Mouse (Mus musculus): ENCODE results near the gene 2010300C02Rik. TPM values are rescaled to one million over a fixed set of nuclear protein-coding genes. Genes with fewer than 3 reads are reported as not detected.

The 2010300C02Rik gene
- polyA plus RNA-seq, 1 experiment from 2014 or later: 7.5 TPM

DNA sequence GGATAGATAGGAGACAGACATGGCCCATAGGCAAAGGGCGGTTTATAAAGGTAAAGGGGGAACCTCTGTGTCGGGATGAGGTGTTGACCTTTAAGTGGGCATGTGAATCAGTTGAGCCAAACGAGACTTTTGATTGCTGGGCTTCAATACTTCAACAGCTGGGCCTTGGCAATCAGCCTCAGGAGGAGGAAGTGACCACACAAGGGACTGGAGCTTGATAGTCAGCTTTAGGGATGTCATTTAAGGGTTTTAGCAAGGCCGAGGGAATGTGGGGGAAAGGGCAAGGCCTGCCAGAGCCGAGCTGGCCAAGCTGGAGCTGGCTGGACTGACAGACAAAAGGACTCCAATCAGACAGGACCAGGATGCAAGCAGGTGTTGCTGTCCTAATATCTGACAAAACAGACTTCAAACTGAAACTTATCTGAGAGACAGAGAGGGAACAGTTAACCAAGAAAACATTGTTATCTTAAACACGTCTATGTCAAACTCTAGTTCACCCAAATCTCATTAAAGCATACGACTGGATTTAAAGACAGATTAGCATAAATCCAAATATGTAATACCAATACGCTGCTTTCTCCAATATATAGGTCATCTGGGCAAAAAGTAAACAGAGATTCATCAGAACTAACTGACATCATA, 20.4 kb upstream of the 2010300C02Rik start:
- WGBS: 43% methylated on average over 8 of the region's 8 CpGs
- H3K27ac ChIP-seq (replicated peaks): no peak overlapping the region
- H3K36me3 ChIP-seq (ENCODE audit: control insufficient read depth, insufficient read depth, low read length): no peaks in the 10 kb centered on the region

DNA sequence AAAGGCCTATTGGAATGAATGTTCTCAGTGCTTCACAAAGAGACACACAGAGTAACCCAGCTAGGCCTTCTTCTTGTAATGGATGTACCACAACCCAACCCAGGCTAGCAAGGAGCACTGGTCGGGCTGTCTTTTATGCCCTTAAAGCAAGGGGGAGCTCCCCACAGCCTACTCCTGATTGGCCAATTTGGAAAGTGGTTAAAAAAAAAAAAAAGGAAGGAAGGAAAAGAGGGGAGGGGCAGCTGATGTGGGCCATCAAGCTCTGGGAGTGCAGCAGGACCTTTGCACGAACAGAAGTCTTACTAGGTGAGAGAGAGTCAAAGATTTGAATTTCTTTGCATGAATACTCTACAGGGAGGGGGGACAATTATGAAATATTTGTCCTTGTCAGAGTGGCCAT, 19.0 kb upstream of the 2010300C02Rik start:
- Histone ChIP-seq H3K4me1 (replicated peaks; ENCODE audit: control insufficient read depth, insufficient read depth) (no peaks in the 10 kb centered on the region), H3K27ac (replicated peaks) (no peak overlapping the region), H3K27me3 (ENCODE audit: control insufficient read depth, insufficient read depth, low read length) (no peaks in the 10 kb centered on the region), H3K4me3 (ENCODE audit: low read depth, low read length) (no peak overlapping the region), H3K36me3 (ENCODE audit: control insufficient read depth, insufficient read depth, low read length) (no peaks in the 10 kb centered on the region), H3K9me3 (ENCODE audit: control insufficient read depth, low read length) (no peaks in the 10 kb centered on the region), H3K4me2 (replicated peaks; ENCODE audit: low read depth) (no peak overlapping the region), H3K9ac (ENCODE audit: low read length) (no peak overlapping the region)
- ATAC-seq (ENCODE audit: low FRiP score, low TSS enrichment) (no peak), DNase-seq (ENCODE audit: low spot score) (no peak)
- 66% methylated on average over 2 of the region's 2 CpGs for WGBS
- TF ChIP-seq CTCF (IDR thresholded peaks at IDR 0.05; ENCODE audit: low read depth) (no peak), EP300 (optimal IDR thresholded peaks at IDR 0.05) (no peak)

More for the DNA sequence above, 20.4 kb upstream of the 2010300C02Rik start:
- Histone ChIP-seq H3K4me1 (replicated peaks; ENCODE audit: control insufficient read depth, insufficient read depth) (no peaks in the 10 kb centered on the region), H3K9ac (ENCODE audit: low read length) (no peak overlapping the region), H3K4me2 (replicated peaks; ENCODE audit: low read depth) (no peak overlapping the region), H3K27me3 (ENCODE audit: control insufficient read depth, insufficient read depth, low read length) (no peaks in the 10 kb centered on the region), H3K9me3 (ENCODE audit: control insufficient read depth, low read length) (no peaks in the 10 kb centered on the region), H3K4me3 (ENCODE audit: low read depth, low read length) (no peak overlapping the region)
- DNase-seq (ENCODE audit: low spot score): no peak
- no peak for ATAC-seq (ENCODE audit: low FRiP score, low TSS enrichment)
- TF ChIP-seq CTCF (IDR thresholded peaks at IDR 0.05; ENCODE audit: low read depth) (no peak), EP300 (optimal IDR thresholded peaks at IDR 0.05) (no peak)

GRCm38 (mm10) chr1:37737045-37737444, 17.2 kb upstream of the 2010300C02Rik start:
- TF ChIP-seq CTCF (IDR thresholded peaks at IDR 0.05; ENCODE audit: low read depth) (no peak), EP300 (optimal IDR thresholded peaks at IDR 0.05) (no peak)
- no peak for ATAC-seq (ENCODE audit: low FRiP score, low TSS enrichment)
- WGBS: 69% methylated on average over 4 of the region's 4 CpGs
- no peaks in the 10 kb centered on the region for H3K9me3 ChIP-seq (ENCODE audit: control insufficient read depth, low read length)
- H3K27me3 ChIP-seq (ENCODE audit: control insufficient read depth, insufficient read depth, low read length): no peaks in the 10 kb centered on the region
- no peak for DNase-seq (ENCODE audit: low spot score)
- no peak overlapping the region for H3K4me3 ChIP-seq (ENCODE audit: low read depth, low read length)
- no peaks in the 10 kb centered on the region for H3K4me1 ChIP-seq (replicated peaks; ENCODE audit: control insufficient read depth, insufficient read depth)
- H3K36me3 ChIP-seq (ENCODE audit: control insufficient read depth, insufficient read depth, low read length): no peaks in the 10 kb centered on the region
- H3K27ac ChIP-seq (replicated peaks): no peak overlapping the region
- H3K9ac ChIP-seq (ENCODE audit: low read length): no peak overlapping the region
- no peak overlapping the region for H3K4me2 ChIP-seq (replicated peaks; ENCODE audit: low read depth)

DNA sequence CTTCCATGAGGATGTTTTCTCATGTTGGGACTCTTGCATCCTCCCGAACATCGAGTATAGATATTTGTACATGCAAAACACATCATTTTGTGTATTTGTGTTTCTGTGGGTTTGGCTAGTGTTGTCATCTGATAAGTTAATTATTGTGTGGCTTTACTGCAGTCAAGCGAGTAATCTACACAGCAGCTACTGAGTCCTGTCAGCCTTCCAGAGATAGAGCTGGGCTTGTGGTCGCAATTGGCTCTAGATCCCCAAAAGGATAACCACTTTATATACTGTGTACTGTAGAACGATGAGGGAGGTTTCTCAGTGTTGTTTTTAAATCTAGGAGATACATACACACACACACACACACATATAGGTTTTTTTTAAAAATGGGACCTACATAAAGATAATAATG, 16.0 kb upstream of the 2010300C02Rik start:
- WGBS: 82% methylated on average over 5 of the region's 5 CpGs
- Histone ChIP-seq H3K27ac (replicated peaks) (no peak overlapping the region), H3K4me2 (replicated peaks; ENCODE audit: low read depth) (no peak overlapping the region), H3K9me3 (ENCODE audit: control insufficient read depth, low read length) (no peaks in the 10 kb centered on the region), H3K36me3 (ENCODE audit: control insufficient read depth, insufficient read depth, low read length) (no peaks in the 10 kb centered on the region), H3K9ac (ENCODE audit: low read length) (no peak overlapping the region), H3K4me3 (ENCODE audit: low read depth, low read length) (no peak overlapping the region), H3K4me1 (replicated peaks; ENCODE audit: control insufficient read depth, insufficient read depth) (no peaks in the 10 kb centered on the region), H3K27me3 (ENCODE audit: control insufficient read depth, insufficient read depth, low read length) (no peaks in the 10 kb centered on the region)
- DNase-seq (ENCODE audit: low spot score): no peak
- ATAC-seq (ENCODE audit: low FRiP score, low TSS enrichment): no peak
- TF ChIP-seq CTCF (IDR thresholded peaks at IDR 0.05; ENCODE audit: low read depth) (no peak), EP300 (optimal IDR thresholded peaks at IDR 0.05) (no peak)

- Histone ChIP-seq H3K4me3 (ENCODE audit: low read depth, low read length) (no peak overlapping the region), H3K4me1 (replicated peaks; ENCODE audit: control insufficient read depth, insufficient read depth) (no peaks in the 10 kb centered on the region), H3K27me3 (ENCODE audit: control insufficient read depth, insufficient read depth, low read length) (no peaks in the 10 kb centered on the region), H3K36me3 (ENCODE audit: control insufficient read depth, insufficient read depth, low read length) (no peaks in the 10 kb centered on the region), H3K4me2 (replicated peaks; ENCODE audit: low read depth) (no peak overlapping the region), H3K9me3 (ENCODE audit: control insufficient read depth, low read length) (no peaks in the 10 kb centered on the region), H3K9ac (ENCODE audit: low read length) (no peak overlapping the region), H3K27ac (replicated peaks) (no peak overlapping the region)
- 54% methylated on average over 7 of the region's 7 CpGs for WGBS
- DNase-seq (ENCODE audit: low spot score) (no peak), ATAC-seq (ENCODE audit: low FRiP score, low TSS enrichment) (no peak)
- TF ChIP-seq CTCF (IDR thresholded peaks at IDR 0.05; ENCODE audit: low read depth) (no peak), EP300 (optimal IDR thresholded peaks at IDR 0.05) (no peak)
Observed at GRCm38 (mm10) chr1:37734841-37735240, 15.0 kb upstream of the 2010300C02Rik start.

GRCm38 (mm10) chr1:37729353-37729752, 9.5 kb upstream of the 2010300C02Rik start:
- no peak overlapping the region for H3K4me3 ChIP-seq (ENCODE audit: low read depth, low read length)
- WGBS: 82% methylated on average over 8 of the region's 8 CpGs

More at GRCm38 (mm10) chr1:37729353-37729752, 9.5 kb upstream of the 2010300C02Rik start:
- Histone ChIP-seq H3K4me2 (replicated peaks; ENCODE audit: low read depth) (no peak overlapping the region), H3K9ac (ENCODE audit: low read length) (no peak overlapping the region), H3K27me3 (ENCODE audit: control insufficient read depth, insufficient read depth, low read length) (no peaks in the 10 kb centered on the region), H3K4me1 (replicated peaks; ENCODE audit: control insufficient read depth, insufficient read depth) (no peaks in the 10 kb centered on the region), H3K27ac (replicated peaks) (no peak overlapping the region), H3K9me3 (ENCODE audit: control insufficient read depth, low read length) (no peaks in the 10 kb centered on the region), H3K36me3 (ENCODE audit: control insufficient read depth, insufficient read depth, low read length) (no peaks in the 10 kb centered on the region)
- no peak for TF ChIP-seq CTCF (IDR thresholded peaks at IDR 0.05; ENCODE audit: low read depth)
- TF ChIP-seq EP300 (optimal IDR thresholded peaks at IDR 0.05): no peak
- DNase-seq (ENCODE audit: low spot score) (no peak), ATAC-seq (ENCODE audit: low FRiP score, low TSS enrichment) (no peak)

All from stomach, postnatal 0 days (tissue).